Mouse (Mus musculus): Measurements from ENCODE around the gene Bbs4. TPM values are rescaled to one million over a fixed set of nuclear protein-coding genes. Genes with fewer than 3 reads are reported as not detected.

The Bbs4 gene
- polyA plus RNA-seq, 1 experiment = 4.6 TPM

- Histone ChIP-seq H3K4me1 (ENCODE audit: control insufficient read depth, insufficient read depth, low read length) (no peaks in the 10 kb centered on the region; the same call in 1 of the 2 replicates), H3K4me3 (ENCODE audit: insufficient read depth, low read depth, low read length) (no peak overlapping the region), H3K36me3 (ENCODE audit: control insufficient read depth, insufficient read depth, low read length) (no peaks in the 10 kb centered on the region), H3K27ac (ENCODE audit: insufficient read depth, low read depth, low read length) (no peak overlapping the region), H3K27me3 (replicated peaks; ENCODE audit: control insufficient read depth, insufficient read depth, low read length) (no peaks in the 10 kb centered on the region)
- 44% methylated on average over 3 of the region's 3 CpGs for WGBS
- TF ChIP-seq POLR2A (IDR thresholded peaks at IDR 0.05; ENCODE audit: low read depth, low read length) (no peak), CTCF (conservative IDR thresholded peaks at IDR 0.05; ENCODE audit: insufficient read depth, insufficient read length, low read depth, low read length) (no peak)
- DNase-seq = no peak
Observed at GRCm38 (mm10) chr9:59292493-59292875, 60.8 kb downstream of the Bbs4 start.

DNA sequence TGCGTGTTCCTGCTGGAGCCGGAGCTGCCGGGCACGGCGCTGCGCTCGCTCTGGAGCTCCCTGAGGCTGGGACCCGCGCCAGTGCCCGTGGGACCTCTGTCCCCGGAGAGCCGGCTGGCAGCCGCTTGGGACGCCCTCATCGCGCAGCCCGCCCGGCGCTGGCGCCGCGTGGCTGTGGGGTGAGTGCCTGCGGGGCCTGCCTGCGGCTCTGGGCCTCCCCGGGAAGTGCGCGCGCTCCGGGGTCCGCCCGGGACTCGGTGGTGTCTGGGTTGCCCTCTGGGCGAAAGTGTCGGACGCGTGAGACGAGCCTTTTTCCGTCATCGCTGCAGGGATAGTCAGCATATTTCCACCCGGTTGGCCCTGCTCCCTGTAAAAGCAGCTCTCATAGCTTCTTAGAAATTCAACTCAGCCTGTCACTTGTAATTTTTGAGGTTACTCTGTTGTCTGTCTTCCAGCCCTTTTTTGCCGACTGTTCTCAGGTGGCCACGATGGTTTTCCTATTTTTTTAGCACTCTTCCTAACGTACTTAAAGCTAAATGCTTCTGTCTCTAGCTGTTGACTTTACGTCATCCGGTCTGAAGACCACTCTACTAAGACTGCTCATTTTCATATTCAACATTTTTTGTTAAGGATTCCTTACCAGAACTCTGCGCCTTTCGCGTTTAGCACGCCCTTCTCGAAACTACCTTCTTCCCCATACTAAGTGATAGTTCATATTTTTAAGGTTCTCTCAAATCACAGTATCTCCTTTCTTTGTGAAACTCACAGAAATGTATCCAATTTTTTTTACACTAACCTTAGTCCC is 61.4 kb downstream of the Bbs4 start:
- H3K27me3 ChIP-seq (replicated peaks; ENCODE audit: control insufficient read depth, insufficient read depth, low read length) = no peaks in the 10 kb centered on the region
- 2% methylated on average over 50 of the region's 50 CpGs for WGBS
- peak overlapping the region; percentile 65 for H3K4me3 ChIP-seq (ENCODE audit: insufficient read depth, low read depth, low read length)
- H3K36me3 ChIP-seq (ENCODE audit: control insufficient read depth, insufficient read depth, low read length) = no peaks in the 10 kb centered on the region
- DNase-seq = no peak
- no peak for TF ChIP-seq CTCF (conservative IDR thresholded peaks at IDR 0.05; ENCODE audit: insufficient read depth, insufficient read length, low read depth, low read length)
- no peak for TF ChIP-seq POLR2A (IDR thresholded peaks at IDR 0.05; ENCODE audit: low read depth, low read length)
- H3K27ac ChIP-seq (ENCODE audit: insufficient read depth, low read depth, low read length) = no peak overlapping the region
- no peaks in the 10 kb centered on the region; the same call in 1 of the 2 replicates for H3K4me1 ChIP-seq (ENCODE audit: control insufficient read depth, insufficient read depth, low read length)

- peak; percentile 99 for DNase-seq
- WGBS = under 1% methylated on average over 58 of the region's 58 CpGs
- peak; percentile 57 for TF ChIP-seq CTCF (conservative IDR thresholded peaks at IDR 0.05; ENCODE audit: insufficient read depth, insufficient read length, low read depth, low read length)
- peak; percentile 93 for TF ChIP-seq POLR2A (IDR thresholded peaks at IDR 0.05; ENCODE audit: low read depth, low read length)
Observed at GRCm38 (mm10) chr9:59290957-59291687, 62.2 kb downstream of the Bbs4 start, which contains the start of gene Adpgk. Adpgk (plus strand) TSS chr9:59291558.

GRCm38 (mm10) chr9:59289529-59290115 is 63.7 kb downstream of the Bbs4 start:
- H3K36me3 ChIP-seq (ENCODE audit: control insufficient read depth, insufficient read depth, low read length) = no peaks in the 10 kb centered on the region
- H3K27me3 ChIP-seq (replicated peaks; ENCODE audit: control insufficient read depth, insufficient read depth, low read length) = no peaks in the 10 kb centered on the region
- no peaks in the 10 kb centered on the region; the same call in 1 of the 2 replicates for H3K4me1 ChIP-seq (ENCODE audit: control insufficient read depth, insufficient read depth, low read length)
- 92% methylated on average over 6 of the region's 6 CpGs for WGBS
- no peak for DNase-seq
- TF ChIP-seq CTCF (conservative IDR thresholded peaks at IDR 0.05; ENCODE audit: insufficient read depth, insufficient read length, low read depth, low read length) = no peak
- H3K27ac ChIP-seq (ENCODE audit: insufficient read depth, low read depth, low read length) = no peak overlapping the region
- H3K4me3 ChIP-seq (ENCODE audit: insufficient read depth, low read depth, low read length) = no peak overlapping the region

More at GRCm38 (mm10) chr9:59290957-59291687, 62.2 kb downstream of the Bbs4 start, which contains the start of gene Adpgk:
- no peaks in the 10 kb centered on the region for H3K36me3 ChIP-seq (ENCODE audit: control insufficient read depth, insufficient read depth, low read length)
- H3K4me3 ChIP-seq (ENCODE audit: insufficient read depth, low read depth, low read length) = peak within 1 kb of the TSS; percentile 65
- peak within 1 kb of the TSS; percentile 24; the same call in 1 of the 2 replicates for H3K27ac ChIP-seq (ENCODE audit: insufficient read depth, low read depth, low read length)
- H3K4me1 ChIP-seq (ENCODE audit: control insufficient read depth, insufficient read depth, low read length) = no peaks in the 10 kb centered on the region; the same call in 1 of the 2 replicates
- H3K27me3 ChIP-seq (replicated peaks; ENCODE audit: control insufficient read depth, insufficient read depth, low read length) = no peaks in the 10 kb centered on the region

DNA sequence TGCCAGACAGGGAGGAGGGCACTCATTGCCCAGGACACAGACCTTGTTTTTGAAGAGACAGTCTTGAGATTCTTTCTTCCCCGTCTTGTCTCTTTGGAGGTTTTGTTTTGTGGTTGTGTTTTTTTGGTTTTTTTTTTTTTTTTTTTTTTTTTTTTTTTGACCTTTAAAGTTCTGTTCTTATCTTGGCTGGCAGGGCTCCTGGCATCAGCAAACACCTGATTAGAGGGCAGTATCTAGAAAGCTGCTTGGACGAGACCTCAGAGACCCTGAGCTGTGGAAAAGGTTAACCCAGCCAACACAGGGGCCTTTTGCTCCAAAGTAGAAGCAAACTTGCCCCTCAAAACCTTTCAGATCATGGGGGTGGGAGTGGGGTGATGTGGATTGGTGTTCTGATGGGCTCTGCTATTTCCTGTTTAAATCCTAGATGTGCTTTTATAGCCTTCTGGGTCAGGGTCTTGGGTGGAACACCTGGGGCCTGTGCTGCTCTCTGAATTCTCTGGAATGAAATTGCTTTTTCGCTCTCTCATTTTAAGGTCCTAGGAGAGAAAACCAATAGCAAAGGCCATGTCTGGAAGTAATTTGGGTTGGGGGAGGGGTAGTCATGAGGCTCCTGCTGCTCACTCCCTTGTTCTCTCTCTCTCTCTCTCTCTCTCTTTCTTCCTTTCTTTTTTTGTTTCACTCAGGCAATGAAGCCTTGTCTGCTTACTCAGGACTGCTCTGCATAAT is 64.5 kb downstream of the Bbs4 start:
- 88% methylated on average over 3 of the region's 3 CpGs for WGBS
- Histone ChIP-seq H3K27me3 (replicated peaks; ENCODE audit: control insufficient read depth, insufficient read depth, low read length) (no peaks in the 10 kb centered on the region), H3K4me3 (ENCODE audit: insufficient read depth, low read depth, low read length) (no peak overlapping the region), H3K4me1 (ENCODE audit: control insufficient read depth, insufficient read depth, low read length) (no peaks in the 10 kb centered on the region; the same call in 1 of the 2 replicates), H3K36me3 (ENCODE audit: control insufficient read depth, insufficient read depth, low read length) (no peaks in the 10 kb centered on the region), H3K27ac (ENCODE audit: insufficient read depth, low read depth, low read length) (no peak overlapping the region)
- TF ChIP-seq CTCF (conservative IDR thresholded peaks at IDR 0.05; ENCODE audit: insufficient read depth, insufficient read length, low read depth, low read length) (no peak), POLR2A (IDR thresholded peaks at IDR 0.05; ENCODE audit: low read depth, low read length) (no peak)
- DNase-seq = no peak

DNA sequence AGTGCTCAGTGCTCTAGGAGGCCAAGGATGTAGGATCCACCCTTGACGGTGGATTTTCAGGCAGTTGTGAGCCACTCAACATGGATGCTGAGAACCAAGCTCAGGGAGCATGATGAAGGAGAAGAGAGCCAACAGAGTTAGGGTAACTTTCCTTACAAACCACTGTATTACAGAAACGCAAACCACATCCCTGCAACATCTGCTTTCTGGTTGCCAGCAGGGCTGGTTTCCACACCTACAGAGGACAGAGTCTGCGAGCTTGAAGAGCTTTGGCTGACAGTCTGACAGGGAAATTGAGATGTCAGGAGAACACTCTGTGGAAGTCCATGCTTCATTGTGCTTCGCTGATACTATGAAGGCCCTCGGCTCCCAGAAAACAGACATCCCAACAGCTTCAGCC is 65.2 kb downstream of the Bbs4 start:
- H3K4me3 ChIP-seq (ENCODE audit: insufficient read depth, low read depth, low read length) = no peak overlapping the region
- WGBS = 86% methylated on average over 5 of the region's 5 CpGs
- H3K4me1 ChIP-seq (ENCODE audit: control insufficient read depth, insufficient read depth, low read length) = no peaks in the 10 kb centered on the region; the same call in 1 of the 2 replicates
- TF ChIP-seq POLR2A (IDR thresholded peaks at IDR 0.05; ENCODE audit: low read depth, low read length) (no peak), CTCF (conservative IDR thresholded peaks at IDR 0.05; ENCODE audit: insufficient read depth, insufficient read length, low read depth, low read length) (no peak)
- H3K27ac ChIP-seq (ENCODE audit: insufficient read depth, low read depth, low read length) = no peak overlapping the region
- no peak for DNase-seq
- H3K27me3 ChIP-seq (replicated peaks; ENCODE audit: control insufficient read depth, insufficient read depth, low read length) = no peaks in the 10 kb centered on the region
- no peaks in the 10 kb centered on the region for H3K36me3 ChIP-seq (ENCODE audit: control insufficient read depth, insufficient read depth, low read length)

Measured in kidney, adult 2 months (tissue).